Mouse (Mus musculus) CD4-positive helper T cell, adult 2 months (primary cell): ENCODE data around the gene Mthfs.
"Not testable (repeated sequence)": the region's sequence is repeated elsewhere in the genome, so short reads cannot be mapped to it uniquely, and the experiment has no call there.

ENCODE experiments used
- DNase-seq: peaks from one replicate; pipeline ENCODE4 v3.0.0-alpha.2; 2012; ENCODE audit warnings: low read depth, missing footprints, low spot score

Gene Mthfs

GRCm38 (mm10) chr9:89240516-89241019, 30.1 kb downstream of the Mthfs start:
- not testable (repeated sequence) for DNase-seq

DNA sequence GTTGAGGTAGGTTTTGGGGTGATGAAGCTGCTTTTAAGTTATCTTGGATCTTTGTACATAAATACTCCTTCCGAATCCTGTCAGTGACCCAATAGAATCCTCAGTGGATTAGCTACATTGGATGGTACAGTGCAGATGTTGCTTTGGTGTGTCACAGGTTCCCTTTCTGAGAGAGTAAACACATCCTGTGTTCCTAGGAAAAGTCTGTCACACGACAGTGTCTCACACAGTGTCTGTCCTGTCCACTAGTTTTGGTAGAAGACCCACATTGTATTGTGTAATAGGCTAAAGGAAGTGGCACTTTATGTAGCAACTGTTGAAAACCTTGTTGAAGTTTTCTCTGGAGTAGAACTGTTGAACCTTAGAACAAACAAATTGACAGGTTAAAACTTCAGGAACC, 42.9 kb downstream of the Mthfs start:
- no peak for DNase-seq

- no peak for DNase-seq
Observed at GRCm38 (mm10) chr9:89256556-89257335, 46.3 kb downstream of the Mthfs start.

GRCm38 (mm10) chr9:89263968-89264367, 53.5 kb downstream of the Mthfs start:
- no peak for DNase-seq

DNA sequence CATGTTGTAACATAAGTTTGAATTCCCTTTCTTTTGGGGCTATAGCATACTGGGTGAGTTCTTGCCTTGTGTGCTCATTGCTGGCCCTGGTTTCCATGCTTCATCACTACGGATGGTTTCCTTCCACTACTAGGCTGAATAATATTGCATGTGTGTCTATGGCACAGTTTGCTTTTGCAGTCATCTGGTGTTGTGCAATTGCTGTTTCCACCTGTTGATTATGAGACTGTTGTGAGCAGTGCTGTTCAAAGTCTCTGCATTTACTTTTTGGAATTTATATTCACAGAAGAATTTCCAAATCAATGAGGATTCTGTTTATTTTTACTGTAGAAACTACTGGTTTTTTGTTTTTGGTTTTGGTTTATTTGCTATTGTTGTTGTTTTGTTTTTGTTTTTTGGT, 54.1 kb downstream of the Mthfs start:
- DNase-seq, result no peak

DNA sequence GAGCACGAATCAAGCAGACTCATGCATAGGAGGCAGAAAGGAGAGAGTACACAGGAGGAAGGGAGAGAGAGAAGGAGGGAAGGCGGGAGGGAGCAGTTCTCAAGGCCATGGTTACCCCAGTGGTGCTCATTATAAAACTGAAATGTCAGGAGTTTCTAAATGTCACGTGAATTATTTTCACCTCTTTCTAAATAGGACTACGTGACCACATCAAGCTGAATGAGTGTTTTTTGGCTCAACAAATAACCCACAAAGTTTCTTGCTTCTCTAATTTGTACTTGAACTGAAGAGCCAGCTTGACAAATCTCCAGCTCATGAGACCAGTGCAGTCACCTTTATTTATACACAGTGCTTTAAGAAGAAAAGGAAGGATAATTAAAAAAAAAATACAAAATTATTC, 56.6 kb downstream of the Mthfs start:
- no peak for DNase-seq

DNA sequence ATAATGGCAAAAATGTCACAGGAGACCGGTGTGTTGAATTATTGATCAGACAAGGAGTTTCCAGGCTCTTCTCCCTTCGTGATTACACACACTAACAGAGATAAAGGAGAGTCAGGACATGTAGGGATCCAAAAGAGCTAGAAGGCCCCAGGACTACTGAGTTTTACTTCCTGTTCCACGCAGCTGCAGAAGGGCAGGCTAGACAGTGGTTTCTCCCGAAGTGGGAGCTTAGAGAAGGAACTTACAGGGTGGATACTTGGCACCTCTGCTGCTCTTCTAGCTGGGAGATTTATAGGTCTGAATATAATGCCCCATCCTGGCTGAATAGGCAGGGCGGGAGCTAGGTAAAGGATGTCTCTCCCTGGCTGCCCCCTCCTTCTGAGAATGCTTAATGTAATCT, 57.1 kb downstream of the Mthfs start:
- no peak for DNase-seq

GRCm38 (mm10) chr9:89270376-89270775, 59.9 kb downstream of the Mthfs start:
- no peak for DNase-seq

- DNase-seq, result no peak
Observed at GRCm38 (mm10) chr9:89273766-89274165, 63.3 kb downstream of the Mthfs start.

DNA sequence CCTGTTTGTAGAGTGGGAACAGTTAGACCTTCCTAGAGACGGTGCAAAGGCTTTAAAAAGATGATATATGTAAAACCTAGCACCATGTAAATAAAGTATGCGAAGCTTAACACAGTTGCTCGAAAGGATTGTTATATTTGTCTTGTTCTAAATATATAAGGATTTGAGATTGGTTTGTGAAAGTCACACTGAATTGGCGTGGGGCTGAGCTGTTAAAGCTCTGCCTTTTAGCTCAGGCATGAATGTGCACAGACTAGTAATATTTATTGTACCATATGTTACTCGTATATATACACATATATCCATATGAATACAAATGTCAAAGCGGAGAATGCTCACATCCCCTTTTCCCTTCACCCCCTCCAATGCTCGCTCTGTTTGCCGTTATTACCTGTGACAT, 67.7 kb downstream of the Mthfs start:
- no peak for DNase-seq

- DNase-seq, result no peak
Observed at GRCm38 (mm10) chr9:89282374-89283068, 72.0 kb downstream of the Mthfs start.

GRCm38 (mm10) chr9:89288037-89288436, 77.6 kb downstream of the Mthfs start:
- no peak for DNase-seq

GRCm38 (mm10) chr9:89293364-89293763, 82.9 kb downstream of the Mthfs start:
- no peak for DNase-seq

- no peak for DNase-seq
Observed at GRCm38 (mm10) chr9:89294121-89294520, 83.6 kb downstream of the Mthfs start.

GRCm38 (mm10) chr9:89305637-89306036, 95.2 kb downstream of the Mthfs start:
- DNase-seq, result no peak

DNA sequence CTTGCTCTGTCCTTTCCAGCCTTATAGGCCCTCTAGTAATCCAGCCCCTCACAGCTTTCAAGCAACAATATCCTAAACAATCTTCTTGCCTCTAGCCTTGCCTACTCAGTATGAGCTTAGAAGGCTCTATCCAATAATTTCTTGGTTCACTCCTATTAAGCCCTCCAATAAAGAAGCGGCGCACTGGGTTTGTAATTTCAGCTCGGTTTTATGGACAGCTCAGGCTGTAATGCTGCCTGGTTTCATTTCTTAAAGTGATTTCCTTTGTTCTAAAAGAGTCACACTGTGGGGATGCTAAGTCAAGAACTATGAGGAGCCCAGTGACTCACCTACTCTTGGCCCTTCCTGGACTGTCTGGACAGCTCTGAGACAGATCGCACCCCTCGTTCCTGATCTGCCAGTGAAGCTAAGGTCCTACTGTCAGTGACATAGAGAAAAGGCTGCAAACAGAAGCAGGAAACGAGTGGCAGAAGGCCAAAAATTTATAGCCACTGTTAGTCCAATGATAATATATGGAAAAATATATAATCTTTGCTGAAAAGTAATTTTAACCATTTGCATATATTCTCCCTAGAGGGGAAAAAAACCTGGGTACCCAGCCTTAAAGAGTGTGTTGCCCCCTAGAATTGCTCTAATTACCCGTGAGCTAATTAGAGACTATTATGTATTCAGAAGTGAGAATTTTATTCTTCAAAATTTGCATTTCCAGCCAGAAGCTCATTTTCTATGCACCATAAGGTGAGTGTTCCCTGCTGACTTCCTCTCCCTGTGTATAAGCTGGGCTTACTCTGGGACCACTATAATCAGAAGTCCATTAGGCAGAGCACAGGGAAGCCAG, 98.1 kb downstream of the Mthfs start:
- no peak for DNase-seq

DNA sequence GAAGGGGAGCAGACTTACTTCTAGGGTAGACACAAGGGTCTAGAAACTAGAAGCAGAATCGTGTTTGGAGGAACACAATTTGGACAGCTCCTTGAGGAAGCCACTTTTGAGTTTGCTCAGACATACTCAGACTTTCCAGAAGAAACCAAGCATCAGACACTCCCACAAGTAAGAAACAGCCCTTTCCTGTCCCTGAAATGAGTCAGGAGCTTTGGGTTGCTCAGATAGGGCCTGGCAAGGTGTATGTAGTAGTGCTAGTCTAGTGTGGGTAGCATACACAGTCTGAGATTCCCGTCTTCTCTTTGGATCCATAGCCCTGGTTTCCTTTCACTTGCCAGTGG, 98.7 kb downstream of the Mthfs start:
- DNase-seq, result no peak

DNA sequence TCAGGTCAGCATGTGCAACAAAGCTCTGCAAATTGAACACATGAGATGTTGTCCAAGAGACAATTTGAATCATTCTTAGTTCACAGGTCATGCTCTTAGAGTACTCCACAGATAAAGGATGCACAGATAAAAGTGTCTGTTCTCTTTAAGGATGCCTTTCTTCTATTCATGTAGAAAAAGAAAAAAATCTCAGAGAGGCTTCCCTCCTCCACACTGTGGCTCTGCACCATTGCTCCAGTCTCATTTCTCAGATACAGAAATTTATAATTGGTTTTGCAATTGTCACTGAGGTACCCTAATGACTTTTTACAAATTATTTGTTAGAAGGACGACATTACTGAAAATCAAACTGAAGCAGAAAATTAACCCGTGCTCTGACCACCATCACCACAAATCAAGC, 101.2 kb downstream of the Mthfs start:
- DNase-seq, result no peak

DNA sequence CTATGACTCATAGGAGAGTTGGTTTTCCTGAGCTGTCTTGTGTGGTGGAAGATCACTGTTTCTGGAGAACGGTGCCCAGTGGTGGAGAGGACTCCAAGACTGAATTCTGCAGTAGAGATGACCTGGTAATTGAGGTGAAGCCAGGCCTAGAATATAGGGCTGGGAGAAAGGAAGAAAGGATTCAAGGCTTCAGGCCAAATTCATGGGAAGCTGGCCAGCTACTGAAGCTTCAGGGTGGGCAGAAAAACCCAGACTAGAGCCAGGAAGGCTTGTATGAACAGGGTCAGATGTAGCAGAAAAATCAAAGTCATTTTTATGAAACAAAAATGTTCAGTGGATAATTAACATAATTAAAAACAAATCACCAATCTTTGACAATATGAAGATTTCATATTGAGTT, 163.3 kb downstream of the Mthfs start:
- no peak for DNase-seq

DNA sequence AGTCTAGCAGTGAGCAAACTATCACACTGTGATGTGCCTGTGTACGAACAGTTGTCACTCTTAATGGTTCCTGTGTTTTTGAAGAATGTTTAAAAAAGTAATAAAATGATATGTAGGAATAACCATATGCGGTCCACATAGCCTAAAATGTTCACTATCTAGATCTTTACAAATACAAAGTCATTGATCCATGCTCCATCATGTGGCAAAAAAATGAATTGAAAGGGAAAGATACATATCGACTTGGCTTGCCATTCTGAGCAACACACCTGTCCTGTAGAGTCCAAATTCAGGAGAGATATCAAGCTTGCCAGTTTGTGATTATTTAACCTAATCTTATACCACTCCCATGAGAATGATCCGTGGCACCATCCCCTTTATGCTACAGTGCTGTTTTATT, 164.2 kb downstream of the Mthfs start:
- peak; percentile 2 for DNase-seq

- DNase-seq, result no peak
Observed at GRCm38 (mm10) chr9:89403031-89403430, 192.6 kb downstream of the Mthfs start.
